Mouse (Mus musculus): ENCODE data around the gene Ino80b. TPM values are rescaled to one million over a fixed set of nuclear protein-coding genes. Genes with fewer than 3 reads are reported as not detected.
A peak's percentile ranks its signal among the peaks of the same experiment; 100 is the strongest.

Ino80b gene
- polyA plus RNA-seq, 1 experiment: 27.1 TPM

GRCm38 (mm10) chr6:83127419-83127818, 2.2 kb upstream of the Ino80b start:
- peaks cover 9% of the 10 kb centered on the region; the same call in 1 of the 2 replicates for H3K4me1 ChIP-seq (ENCODE audit: control insufficient read depth, insufficient read depth, insufficient read length)

GRCm38 (mm10) chr6:83124851-83125312, 349 bp downstream of the Ino80b start:
- Histone ChIP-seq H3K36me3 (ENCODE audit: control insufficient read depth, insufficient read depth, low read length) (no peaks in the 10 kb centered on the region), H3K27ac (ENCODE audit: insufficient read depth, low read length) (peak overlapping the region; percentile 69), H3K4me1 (ENCODE audit: control insufficient read depth, insufficient read depth, insufficient read length) (peaks cover 20% of the 10 kb centered on the region), H3K27me3 (ENCODE audit: control insufficient read depth, insufficient read depth, low read length) (no peaks in the 10 kb centered on the region), H3K4me3 (ENCODE audit: extremely low read depth, insufficient read depth, insufficient read length) (peak overlapping the region; percentile 88)
- TF ChIP-seq POLR2A (IDR thresholded peaks at IDR 0.05; ENCODE audit: low read depth, low read length) (peak; percentile 26; the same call in 1 of the 2 replicates), CTCF (IDR thresholded peaks at IDR 0.05; ENCODE audit: extremely low read depth, insufficient read depth, insufficient read length, insufficient replicate concordance) (no peak)
- under 1% methylated on average over 30 of the region's 30 CpGs for WGBS
- DNase-seq (ENCODE audit: low read depth in 1 of 2, low spot score in 2 of 2): peak; percentile 85 to 94

More at GRCm38 (mm10) chr6:83127419-83127818, 2.2 kb upstream of the Ino80b start:
- no peak overlapping the region for H3K4me3 ChIP-seq (ENCODE audit: extremely low read depth, insufficient read depth, insufficient read length)
- WGBS: 95% methylated on average over 5 of the region's 5 CpGs
- 0 out of 2 replicates have a peak, but pooled peaks cover 1% of the 10 kb centered on the region for H3K27me3 ChIP-seq (ENCODE audit: control insufficient read depth, insufficient read depth, low read length)
- H3K27ac ChIP-seq (ENCODE audit: insufficient read depth, low read length): no peak overlapping the region
- DNase-seq (ENCODE audit: low read depth in 1 of 2, low spot score in 2 of 2): no peak
- H3K36me3 ChIP-seq (ENCODE audit: control insufficient read depth, insufficient read depth, low read length): no peaks in the 10 kb centered on the region
- TF ChIP-seq POLR2A (IDR thresholded peaks at IDR 0.05; ENCODE audit: low read depth, low read length) (no peak), CTCF (IDR thresholded peaks at IDR 0.05; ENCODE audit: extremely low read depth, insufficient read depth, insufficient read length, insufficient replicate concordance) (no peak)

GRCm38 (mm10) chr6:83122961-83123360, 2.3 kb downstream of the Ino80b start:
- 92% methylated on average over 5 of the region's 5 CpGs for WGBS
- H3K27ac ChIP-seq (ENCODE audit: insufficient read depth, low read length): no peak overlapping the region

GRCm38 (mm10) chr6:83121863-83122710, 3.1 kb downstream of the Ino80b start:
- peaks cover 1% of the 10 kb centered on the region for H3K36me3 ChIP-seq (ENCODE audit: control insufficient read depth, insufficient read depth, low read length)
- DNase-seq (ENCODE audit: low read depth in 1 of 2, low spot score in 2 of 2): no peak
- TF ChIP-seq POLR2A (IDR thresholded peaks at IDR 0.05; ENCODE audit: low read depth, low read length): no peak
- no peak for TF ChIP-seq CTCF (IDR thresholded peaks at IDR 0.05; ENCODE audit: extremely low read depth, insufficient read depth, insufficient read length, insufficient replicate concordance)
- H3K4me3 ChIP-seq (ENCODE audit: extremely low read depth, insufficient read depth, insufficient read length): peak overlapping the region; percentile 65
- peaks cover 26% of the 10 kb centered on the region for H3K4me1 ChIP-seq (ENCODE audit: control insufficient read depth, insufficient read depth, insufficient read length)
- H3K27me3 ChIP-seq (ENCODE audit: control insufficient read depth, insufficient read depth, low read length): no peaks in the 10 kb centered on the region
- WGBS: 4% methylated on average over 52 of the region's 52 CpGs
- peak overlapping the region; percentile 74 for H3K27ac ChIP-seq (ENCODE audit: insufficient read depth, low read length)

More at GRCm38 (mm10) chr6:83122961-83123360, 2.3 kb downstream of the Ino80b start:
- Histone ChIP-seq H3K4me3 (ENCODE audit: extremely low read depth, insufficient read depth, insufficient read length) (no peak overlapping the region), H3K4me1 (ENCODE audit: control insufficient read depth, insufficient read depth, insufficient read length) (peaks cover 26% of the 10 kb centered on the region), H3K36me3 (ENCODE audit: control insufficient read depth, insufficient read depth, low read length) (no peaks in the 10 kb centered on the region; the same call in 1 of the 2 replicates), H3K27me3 (ENCODE audit: control insufficient read depth, insufficient read depth, low read length) (no peaks in the 10 kb centered on the region)
- TF ChIP-seq CTCF (IDR thresholded peaks at IDR 0.05; ENCODE audit: extremely low read depth, insufficient read depth, insufficient read length, insufficient replicate concordance): no peak
- no peak for TF ChIP-seq POLR2A (IDR thresholded peaks at IDR 0.05; ENCODE audit: low read depth, low read length)
- no peak for DNase-seq (ENCODE audit: low read depth in 1 of 2, low spot score in 2 of 2)

GRCm38 (mm10) chr6:83120930-83121862, 4.0 kb downstream of the Ino80b start, which contains the start of gene Wbp1:
Gene Wbp1, minus strand, starts transcription at chr6:83121559.
- DNase-seq (ENCODE audit: low read depth in 1 of 2, low spot score in 2 of 2): peak; percentile 93 to 98
- Histone ChIP-seq H3K4me1 (ENCODE audit: control insufficient read depth, insufficient read depth, insufficient read length) (peaks cover 26% of the 10 kb centered on the region), H3K27ac (ENCODE audit: insufficient read depth, low read length) (peak within 1 kb of the TSS; percentile 79), H3K4me3 (ENCODE audit: extremely low read depth, insufficient read depth, insufficient read length) (peak within 1 kb of the TSS; percentile 83), H3K27me3 (ENCODE audit: control insufficient read depth, insufficient read depth, low read length) (no peaks in the 10 kb centered on the region), H3K36me3 (ENCODE audit: control insufficient read depth, insufficient read depth, low read length) (peaks cover 2% of the 10 kb centered on the region)
- WGBS: under 1% methylated on average over 38 of the region's 38 CpGs
- TF ChIP-seq POLR2A (IDR thresholded peaks at IDR 0.05; ENCODE audit: low read depth, low read length): peak; percentile 64
- no peak for TF ChIP-seq CTCF (IDR thresholded peaks at IDR 0.05; ENCODE audit: extremely low read depth, insufficient read depth, insufficient read length, insufficient replicate concordance)

GRCm38 (mm10) chr6:83119734-83120051, 5.5 kb downstream of the Ino80b start:
- DNase-seq (ENCODE audit: low read depth in 1 of 2, low spot score in 2 of 2): no peak
- WGBS: 44% methylated on average over 7 of the region's 7 CpGs
- no peak overlapping the region for H3K4me3 ChIP-seq (ENCODE audit: extremely low read depth, insufficient read depth, insufficient read length)
- H3K27me3 ChIP-seq (ENCODE audit: control insufficient read depth, insufficient read depth, low read length): no peaks in the 10 kb centered on the region
- TF ChIP-seq POLR2A (IDR thresholded peaks at IDR 0.05; ENCODE audit: low read depth, low read length) (no peak), CTCF (IDR thresholded peaks at IDR 0.05; ENCODE audit: extremely low read depth, insufficient read depth, insufficient read length, insufficient replicate concordance) (no peak)
- peaks cover 2% of the 10 kb centered on the region for H3K36me3 ChIP-seq (ENCODE audit: control insufficient read depth, insufficient read depth, low read length)
- no peak overlapping the region for H3K27ac ChIP-seq (ENCODE audit: insufficient read depth, low read length)
- peaks cover 28% of the 10 kb centered on the region for H3K4me1 ChIP-seq (ENCODE audit: control insufficient read depth, insufficient read depth, insufficient read length)
